ENCODE assay signal across 28 mouse cellular contexts in genomic region chr16:87728703-87729102, GRCm38 (mm10). TPM values are rescaled to one million over a fixed set of nuclear protein-coding genes. Genes with fewer than 3 reads are reported as not detected.
DNase-seq lines count a peak whose midpoint lies in the region; ATAC-seq lines count a peak whose summit lies in the region.
"Had no signal": no experiment of that assay in that cellular context is flagged by ENCODE, and none has a peak within 500 bp of the region (broad histone marks: within the 10 kb centered on the region; RNA-seq: fewer than 3 reads in every experiment).

No protein-coding gene starts in this region.

- H3K4me1 ChIP-seq in heart, embryonic 12.5 days (replicated peaks), result peaks cover 37% of the 10 kb centered on the region
- H3K4me1 ChIP-seq: embryonic facial prominence, embryonic 12.5 days; hindbrain, embryonic 10.5 days had no signal

- DNase-seq in heart, adult 11 months, result peak; percentile 44
- DNase-seq in thymus, postnatal 10 days (ENCODE audit: low spot score in 2 of 2), result peak; percentile 61 to 62
- peak; percentile 56 to 62 for DNase-seq in thymus, postnatal 36 days
- no peak for DNase-seq in adrenal gland, postnatal 25 days
- DNase-seq in cerebellum, postnatal 25 days, result no peak
- DNase-seq: adrenal gland, adult 2 months; adrenal gland, postnatal 14 days; B cell, adult 2 months; cerebellum, adult 11-12 months; cerebellum, adult 8-10 months; cerebellum, postnatal 14 days; forebrain, postnatal 0 days; gastrocnemius, adult 2 months; gastrocnemius, postnatal 36 days; heart, postnatal 10 days; heart, postnatal 36 days had no signal

- H3K27me3 ChIP-seq in heart, embryonic 12.5 days (replicated peaks), result no peaks in the 10 kb centered on the region
- H3K27me3 ChIP-seq: CH12.LX; embryonic facial prominence, embryonic 12.5 days; embryonic facial prominence, embryonic 15.5 days; heart, embryonic 15.5 days had no signal

- ATAC-seq in heart, embryonic 12.5 days (ENCODE audit: insufficient number of reproducible peaks, low FRiP score), result no peak
- ATAC-seq: forebrain, embryonic 14.5 days; forebrain, postnatal 0 days; hindbrain, postnatal 0 days; inflammation-experienced regulatory T-cells, adult 6 months; intestine, embryonic 16.5 days had no signal

- no peak overlapping the region for H3K4me3 ChIP-seq in heart, embryonic 12.5 days
- H3K4me3 ChIP-seq: embryonic facial prominence, embryonic 12.5 days; embryonic facial prominence, embryonic 15.5 days; gastrocnemius, adult 2 months; heart, embryonic 15.5 days; hindbrain, embryonic 10.5 days had no signal

- H3K27ac ChIP-seq in heart, embryonic 12.5 days (ENCODE audit: poor library complexity, severe bottlenecking), result no peak overlapping the region
- H3K27ac ChIP-seq: embryonic facial prominence, embryonic 12.5 days; embryonic facial prominence, embryonic 15.5 days; gastrocnemius, adult 2 months; heart, embryonic 15.5 days; hindbrain, embryonic 10.5 days; hindbrain, embryonic 14.5 days; hindbrain, postnatal 0 days had no signal

- H3K4me2 ChIP-seq in heart, embryonic 12.5 days, result no peak overlapping the region
- H3K4me2 ChIP-seq: embryonic facial prominence, embryonic 12.5 days; embryonic facial prominence, embryonic 15.5 days; hindbrain, embryonic 14.5 days had no signal

- no peaks in the 10 kb centered on the region for H3K9me3 ChIP-seq in heart, embryonic 12.5 days (replicated peaks)
- H3K9me3 ChIP-seq: embryonic facial prominence, embryonic 12.5 days; embryonic facial prominence, embryonic 15.5 days; G1E; heart, embryonic 15.5 days; hindbrain, embryonic 10.5 days had no signal

- 92% methylated on average over 8 of the region's 8 CpGs for WGBS in heart, embryonic 12.5 days

- peaks cover 46% of the 10 kb centered on the region for H3K36me3 ChIP-seq in heart, embryonic 12.5 days

- H3K9ac ChIP-seq in heart, embryonic 12.5 days, result no peak overlapping the region
- H3K9ac ChIP-seq: embryonic facial prominence, embryonic 12.5 days; embryonic facial prominence, embryonic 15.5 days; forebrain, postnatal 0 days; heart, embryonic 15.5 days; hindbrain, embryonic 14.5 days had no signal

RNA-seq across cellular contexts. Expression of gene Bach1, which starts 30.0 kb away (rescaled TPM):
- 9.6 and 11.6 TPM in 2 replicates for polyA plus RNA-seq in heart, embryonic 12.5 days (2016; fragmentation: Nextera tagmentation; extraction: Ambion mirVana)
- 24.6 and 30.1 TPM in 2 replicates for total RNA-seq in adrenal gland, postnatal 25 days (2021)

Comparison
In these comparisons a context has a peak if more than half of its experiments do, and no peak if none do; other contexts are left out.
1. DNase-seq: peak in heart, adult 11 months (single experiment), thymus, postnatal 10 days (2 of 2) and thymus, postnatal 36 days (2 of 2); none in adrenal gland, postnatal 25 days (single experiment) and cerebellum, postnatal 25 days (0 of 2).